Mouse (Mus musculus) C2C12 (cell line): ENCODE results near the gene Ppm1h. TPM values are rescaled to one million over a fixed set of nuclear protein-coding genes. Genes with fewer than 3 reads are reported as not detected.

Source experiments
- H3K27me3 ChIP-seq: one replicate; pipeline ENCODE4 v1.6.1; 2011; ENCODE audit not compliant: control insufficient read depth, insufficient read depth, insufficient read length
- H3K36me3 ChIP-seq: one replicate; pipeline ENCODE4 v1.6.1; 2011; ENCODE audit not compliant: control insufficient read depth, insufficient read depth
- H3K4me3 ChIP-seq: one replicate; pipeline ENCODE4 v1.5.1; 2011; ENCODE audit warnings: mild to moderate bottlenecking, control low read depth; ENCODE audit not compliant: poor library complexity, insufficient read depth, severe bottlenecking
- H3K79me2 ChIP-seq: one replicate; pipeline ENCODE4 v1.6.1; 2011; ENCODE audit not compliant: control insufficient read depth, insufficient read depth
- H3K79me3 ChIP-seq: one replicate; pipeline ENCODE4 v1.6.1; 2011; ENCODE audit warnings: low read depth, control low read depth
- H3ac ChIP-seq: one replicate; pipeline ENCODE3; 2011; ENCODE audit warnings: low read depth; ENCODE audit not compliant: control insufficient read depth, insufficient read length
- CEBPB ChIP-seq: IDR thresholded peaks from one replicate; pipeline ENCODE4 v1.6.1; 2011; ENCODE audit warnings: low read depth, mild to moderate bottlenecking, control low read depth, moderate library complexity
- CTCF ChIP-seq: IDR thresholded peaks from one replicate; pipeline ENCODE4 v1.5.1; 2011; ENCODE audit not compliant: control insufficient read depth, insufficient read depth, insufficient read length
- FOSL1 ChIP-seq: IDR thresholded peaks from one replicate; pipeline ENCODE4 v1.8.0; 2011; ENCODE audit warnings: mild to moderate bottlenecking, low read length; ENCODE audit not compliant: poor library complexity, insufficient read depth, severe bottlenecking
- MAX ChIP-seq: IDR thresholded peaks from one replicate; pipeline ENCODE4 v1.6.1; 2011; ENCODE audit warnings: mild to moderate bottlenecking, control low read depth
- MYOD1 ChIP-seq: IDR thresholded peaks from one replicate; pipeline ENCODE4 v1.6.1; 2011; ENCODE audit warnings: low read depth; ENCODE audit not compliant: control insufficient read depth, insufficient read length
- MYOG ChIP-seq: IDR thresholded peaks from one replicate; pipeline ENCODE4 v1.6.1; 2011; ENCODE audit not compliant: control insufficient read depth, insufficient read length; ENCODE audit errors: extremely low read depth
- USF1 ChIP-seq: IDR thresholded peaks from one replicate; pipeline ENCODE4 v1.6.1; 2011; ENCODE audit warnings: low read depth, mild to moderate bottlenecking, control low read depth, moderate library complexity
- polyA plus RNA-seq: library from polyadenylated mRNA; unstranded; fragments of >200 nt; fragmentation: generic; extraction: Trizol; gene quantifications from one replicate; pipeline ENCODE4 v1.2.1, GENCODE M21; 2012; ENCODE audit warnings: missing spikeins

Ppm1h gene
- polyA plus RNA-seq, 1 experiment: 0.06 TPM

GRCm38 (mm10) chr10:122777939-122778655, 99.5 kb downstream of the Ppm1h start:
- Histone ChIP-seq H3K4me3 (no peak overlapping the region), H3K79me2 (no peaks in the 10 kb centered on the region), H3K36me3 (no peaks in the 10 kb centered on the region), H3K79me3 (no peaks in the 10 kb centered on the region), H3ac (no peak overlapping the region), H3K27me3 (no peaks in the 10 kb centered on the region)
- TF ChIP-seq CTCF (no peak), CEBPB (no peak), MYOD1 (no peak), MYOG (no peak), USF1 (no peak)

DNA sequence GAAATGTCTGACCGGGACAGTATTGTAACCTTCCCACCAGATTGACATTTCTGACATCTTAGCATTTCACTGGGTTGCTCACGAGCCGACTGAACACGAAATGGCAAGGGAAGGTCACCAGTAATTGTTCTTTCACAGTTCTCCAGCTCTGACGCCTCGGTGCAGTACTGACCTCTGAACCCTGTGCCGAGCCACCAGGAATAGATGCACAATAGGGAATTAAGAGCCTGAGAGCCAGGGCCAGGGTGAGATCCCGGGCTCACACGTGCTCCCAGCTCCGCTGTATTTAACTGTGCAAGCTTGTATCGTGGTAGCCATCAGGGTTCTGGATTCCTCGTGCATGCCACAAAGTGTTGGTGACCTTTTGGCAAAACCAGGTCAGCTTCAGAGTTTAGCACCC, 100.8 kb downstream of the Ppm1h start:
- no peaks in the 10 kb centered on the region for H3K79me3 ChIP-seq
- no peaks in the 10 kb centered on the region for H3K36me3 ChIP-seq
- H3K4me3 ChIP-seq: no peak overlapping the region
- no peaks in the 10 kb centered on the region for H3K27me3 ChIP-seq
- no peaks in the 10 kb centered on the region for H3K79me2 ChIP-seq
- TF ChIP-seq USF1 (no peak), CEBPB (no peak), MYOD1 (no peak), FOSL1 (no peak), MAX (no peak), MYOG (no peak)
- H3ac ChIP-seq: no peak overlapping the region

DNA sequence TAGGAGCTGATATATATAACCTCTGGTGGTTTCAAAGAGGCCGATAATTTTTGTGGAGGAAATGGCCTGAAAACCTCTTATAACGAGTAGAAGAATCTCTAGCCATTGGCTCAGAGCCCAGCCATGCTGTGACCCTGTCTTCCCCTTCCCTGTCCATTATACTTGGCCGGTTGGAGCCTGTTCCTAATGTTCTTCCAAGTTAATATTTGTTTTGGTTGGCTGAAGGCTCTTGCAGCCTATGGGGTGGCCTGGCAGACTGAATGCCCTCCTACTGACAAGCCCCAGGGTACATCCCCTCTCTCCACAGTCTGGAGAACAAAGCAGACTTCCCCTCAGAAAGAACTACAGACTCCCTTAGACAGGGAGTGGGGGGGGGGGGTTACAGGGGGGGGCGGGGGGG, 104.2 kb downstream of the Ppm1h start:
- Histone ChIP-seq H3ac (no peak overlapping the region), H3K36me3 (no peaks in the 10 kb centered on the region), H3K79me3 (no peaks in the 10 kb centered on the region), H3K79me2 (no peaks in the 10 kb centered on the region), H3K27me3 (no peaks in the 10 kb centered on the region), H3K4me3 (no peak overlapping the region)
- TF ChIP-seq MYOD1 (no peak), CTCF (no peak), FOSL1 (no peak), USF1 (no peak), CEBPB (no peak), MAX (no peak), MYOG (no peak)

GRCm38 (mm10) chr10:122789648-122790170, 111.1 kb downstream of the Ppm1h start:
- Histone ChIP-seq H3K27me3 (no peaks in the 10 kb centered on the region), H3K36me3 (no peaks in the 10 kb centered on the region), H3K79me3 (no peaks in the 10 kb centered on the region), H3ac (no peak overlapping the region), H3K79me2 (no peaks in the 10 kb centered on the region), H3K4me3 (no peak overlapping the region)
- TF ChIP-seq MYOD1: no peak
- TF ChIP-seq CTCF: no peak
- TF ChIP-seq MAX: no peak
- no peak for TF ChIP-seq CEBPB
- TF ChIP-seq FOSL1: no peak
- no peak for TF ChIP-seq MYOG
- no peak for TF ChIP-seq USF1

DNA sequence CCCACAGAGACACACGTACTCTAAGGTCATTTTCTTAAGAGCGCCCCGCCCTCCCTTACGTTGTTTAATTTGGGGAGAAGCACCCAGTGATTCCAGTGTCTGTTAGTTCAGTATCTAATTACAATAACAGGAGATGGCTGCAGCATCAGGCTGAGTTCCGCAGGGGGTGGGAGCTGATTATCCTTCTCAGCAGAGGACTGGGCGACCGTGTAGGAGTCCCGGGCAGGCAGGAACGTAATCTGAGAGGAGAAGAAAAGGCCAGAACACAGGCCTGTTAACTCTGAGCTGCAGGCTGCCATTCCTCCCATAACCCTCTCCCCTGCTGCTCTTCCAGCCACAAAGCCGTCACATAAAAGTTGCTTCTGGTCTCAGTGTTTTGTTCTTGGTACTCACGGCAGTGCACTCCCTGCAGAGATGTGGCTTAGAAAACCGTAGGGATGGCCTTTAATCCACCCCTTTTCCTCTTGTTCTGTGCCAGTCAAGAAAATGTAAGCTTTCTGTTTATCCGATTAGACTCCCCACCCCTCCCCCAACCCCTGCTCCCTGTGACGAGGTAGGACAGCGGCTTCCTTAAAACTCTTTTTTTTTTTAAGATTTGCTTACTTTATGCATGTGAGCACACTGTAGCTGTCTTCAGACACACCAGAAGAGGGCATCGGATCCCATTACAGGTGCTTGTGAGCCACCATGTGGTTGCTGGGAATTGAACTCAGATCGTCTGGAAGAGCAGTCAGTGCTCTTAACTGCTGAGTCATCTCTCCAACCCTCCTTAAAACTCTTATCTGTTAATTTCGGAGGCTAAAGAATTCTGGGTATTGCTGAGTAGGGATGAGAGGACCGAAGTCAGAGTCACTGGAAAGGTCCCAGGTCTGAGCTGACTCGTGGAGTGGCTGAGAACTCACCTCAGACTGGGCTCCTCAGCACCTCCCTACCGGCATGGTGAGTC, 113.7 kb downstream of the Ppm1h start:
- Histone ChIP-seq H3ac (no peak overlapping the region), H3K36me3 (no peaks in the 10 kb centered on the region), H3K79me3 (no peaks in the 10 kb centered on the region), H3K79me2 (no peaks in the 10 kb centered on the region), H3K4me3 (no peak overlapping the region), H3K27me3 (no peaks in the 10 kb centered on the region)
- no peak for TF ChIP-seq CTCF
- no peak for TF ChIP-seq MYOG
- no peak for TF ChIP-seq MYOD1
- TF ChIP-seq USF1: no peak
- no peak for TF ChIP-seq MAX
- no peak for TF ChIP-seq FOSL1
- no peak for TF ChIP-seq CEBPB
